Mouse (Mus musculus): Measurements from ENCODE around the gene Gm20509. TPM values are rescaled to one million over a fixed set of nuclear protein-coding genes. Genes with fewer than 3 reads are reported as not detected.

The Gm20509 gene
- polyA plus RNA-seq (2014; fragmentation: Illumina TruSeq; extraction: RNeasy Lipid Tissue Mini Kit (QIAGEN cat#74804); ENCODE audit: low read depth, low replicate concordance), result not detected

GRCm38 (mm10) chr9:73102181-73102580 is at the start of gene Gm20509:
TSS of gene Gm20509 (plus strand) at chr9:73102470.

GRCm38 (mm10) chr9:73101536-73101935 is 734 bp upstream of the Gm20509 start, which contains the start of gene Khdc3:
TSS of gene Khdc3 (plus strand) at chr9:73101836.

DNA sequence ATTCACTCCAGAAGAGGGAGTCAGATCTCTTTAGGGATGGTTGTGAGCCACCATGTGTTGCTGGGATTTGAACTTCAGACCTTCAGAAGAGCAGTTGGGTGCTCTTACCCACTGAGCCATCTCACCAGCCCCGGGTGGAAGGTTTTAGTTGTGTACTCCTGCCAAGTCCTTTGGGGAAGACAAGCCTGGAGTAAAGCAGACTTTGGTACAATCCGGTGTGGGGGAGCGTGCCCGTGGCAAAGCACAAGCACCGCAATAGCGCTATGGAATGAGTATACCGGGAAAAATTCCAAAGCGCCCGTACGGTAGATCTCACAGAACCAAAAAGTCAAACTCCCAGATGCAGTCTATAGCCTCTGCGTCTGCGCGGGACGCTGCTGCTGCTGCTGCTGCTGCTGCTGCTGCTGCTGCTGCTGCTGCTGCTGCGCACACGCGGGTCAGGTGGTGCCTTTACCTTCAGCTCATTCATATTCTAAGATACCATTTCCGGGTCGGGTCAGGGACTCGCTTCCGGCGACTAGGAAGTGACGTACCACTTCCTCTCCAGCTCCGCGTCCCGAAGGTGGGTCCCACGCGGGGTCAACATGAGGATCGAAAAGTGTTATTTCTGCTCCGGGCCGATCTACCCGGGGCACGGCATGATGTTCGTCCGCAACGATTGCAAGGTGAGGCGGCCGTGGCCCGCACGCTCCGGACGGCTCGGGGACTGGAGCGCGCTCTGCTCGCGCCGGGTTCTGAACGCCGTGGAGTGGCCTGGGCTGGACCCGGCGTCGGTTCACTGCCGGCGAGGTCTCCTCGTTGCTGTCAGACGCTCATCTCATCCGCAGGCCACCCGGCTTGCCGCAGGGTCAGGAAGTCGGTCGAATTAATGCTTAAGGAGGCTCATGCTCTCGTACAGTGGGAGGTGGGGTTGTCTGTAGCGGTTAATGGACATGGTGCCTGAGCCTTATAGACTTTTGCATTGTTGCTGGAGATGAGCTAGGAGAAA is 10.9 kb downstream of the Gm20509 start, which contains the start of gene Rsl24d1:
TSS of gene Rsl24d1 (plus strand) at position 508 of the 988 bp plus-strand sequence.

Other genes starting within 250 kb of the Gm20509 start
- 11.9 TPM for gene Pygo1, start 176.8 kb upstream of the Gm20509 start, polyA plus RNA-seq (2014; fragmentation: Illumina TruSeq; extraction: RNeasy Lipid Tissue Mini Kit (QIAGEN cat#74804); ENCODE audit: low read depth, low replicate concordance)
- 1.0 TPM for gene Dyx1c1, start 143.7 kb upstream of the Gm20509 start, polyA plus RNA-seq (2014; fragmentation: Illumina TruSeq; extraction: RNeasy Lipid Tissue Mini Kit (QIAGEN cat#74804); ENCODE audit: low read depth, low replicate concordance)
- gene Gm44503, start 143.6 kb upstream of the Gm20509 start, polyA plus RNA-seq (2014; fragmentation: Illumina TruSeq; extraction: RNeasy Lipid Tissue Mini Kit (QIAGEN cat#74804); ENCODE audit: low read depth, low replicate concordance), result not detected
- gene Ccpg1os, start 117.1 kb upstream of the Gm20509 start, polyA plus RNA-seq (2014; fragmentation: Illumina TruSeq; extraction: RNeasy Lipid Tissue Mini Kit (QIAGEN cat#74804); ENCODE audit: low read depth, low replicate concordance), result 11.1 TPM
- 105 TPM for gene Ccpg1, start 117.0 kb upstream of the Gm20509 start, polyA plus RNA-seq (2014; fragmentation: Illumina TruSeq; extraction: RNeasy Lipid Tissue Mini Kit (QIAGEN cat#74804); ENCODE audit: low read depth, low replicate concordance)
- gene Pigb, start 62.1 kb upstream of the Gm20509 start, polyA plus RNA-seq (2014; fragmentation: Illumina TruSeq; extraction: RNeasy Lipid Tissue Mini Kit (QIAGEN cat#74804); ENCODE audit: low read depth, low replicate concordance), result 4.6 TPM
- gene Rab27a, start 57.6 kb upstream of the Gm20509 start, polyA plus RNA-seq (2014; fragmentation: Illumina TruSeq; extraction: RNeasy Lipid Tissue Mini Kit (QIAGEN cat#74804); ENCODE audit: low read depth, low replicate concordance), result 4.1 TPM
- gene Khdc3, start 634 bp upstream of the Gm20509 start, polyA plus RNA-seq (2014; fragmentation: Illumina TruSeq; extraction: RNeasy Lipid Tissue Mini Kit (QIAGEN cat#74804); ENCODE audit: low read depth, low replicate concordance), result not detected
- gene Rsl24d1, start 11.0 kb downstream of the Gm20509 start, polyA plus RNA-seq (2014; fragmentation: Illumina TruSeq; extraction: RNeasy Lipid Tissue Mini Kit (QIAGEN cat#74804); ENCODE audit: low read depth, low replicate concordance), result 48.4 TPM